Mouse (Mus musculus): Measurements from ENCODE around the gene Sox1.

DNA sequence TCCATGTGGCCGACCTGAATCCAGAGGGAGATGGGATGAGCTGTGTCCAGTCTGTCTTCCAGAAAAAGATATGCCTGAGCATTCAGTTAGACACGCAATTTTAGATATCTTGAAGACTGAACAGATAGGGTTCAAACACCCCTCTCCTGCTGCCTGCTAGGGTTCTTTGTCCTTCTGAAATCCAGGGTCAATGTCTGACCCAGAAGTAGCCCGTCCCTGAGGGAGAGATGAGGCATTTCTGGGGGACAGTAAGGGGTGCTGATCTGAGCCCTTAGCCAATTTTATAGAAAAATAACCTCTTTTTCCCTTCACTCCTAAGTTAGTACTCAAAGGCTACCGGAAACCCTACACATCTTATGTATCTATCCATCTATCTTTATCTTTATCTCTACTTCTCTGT lies 7.2 kb upstream of the Sox1 start:
- TF ChIP-seq POLR2A (IDR thresholded peaks at IDR 0.05; ENCODE audit: borderline replicate concordance, control insufficient read depth, low read depth, low read length) (no peak), CTCF (IDR thresholded peaks at IDR 0.05; ENCODE audit: control insufficient read depth, insufficient read depth, low read length) (no peak)

Measured in bone marrow, adult 2 months (tissue).